Mouse (Mus musculus) liver, adult 2 months (tissue): ENCODE results near the gene Frrs1l. TPM values are rescaled to one million over a fixed set of nuclear protein-coding genes. Genes with fewer than 3 reads are reported as not detected.

Experiments
- DNase-seq: peaks from one replicate; pipeline ENCODE4 v3.0.0-alpha.2; 2011; ENCODE audit warnings: low read depth, low spot score; ENCODE audit errors: extremely low read depth
- H3K27ac ChIP-seq: fragments of 200-500 bp; replicated peaks from 2 replicates; pipeline ENCODE4 v1.5.1; 2012; ENCODE audit warnings: low read depth, mild to moderate bottlenecking, control low read depth, inconsistent platforms, low read length; ENCODE audit not compliant: insufficient read depth
- H3K27me3 ChIP-seq: fragments of 200-500 bp; 2 replicates; pipeline ENCODE4 v1.6.1; 2012; ENCODE audit warnings: mild to moderate bottlenecking, moderate library complexity, low read length, inconsistent platforms; ENCODE audit not compliant: control insufficient read depth, insufficient read depth
- H3K36me3 ChIP-seq: fragments of 200-500 bp; 2 replicates; pipeline ENCODE4 v1.6.1; 2012; ENCODE audit warnings: low read length, inconsistent platforms; ENCODE audit not compliant: control insufficient read depth, insufficient read depth
- H3K4me1 ChIP-seq: fragments of 200-500 bp; 2 replicates; pipeline ENCODE4 v1.6.1; 2011; ENCODE audit warnings: low read length; ENCODE audit not compliant: control insufficient read depth, insufficient read depth
- H3K4me3 ChIP-seq: fragments of 200-500 bp; 2 replicates; pipeline ENCODE4 v1.5.1; 2011; ENCODE audit warnings: low read depth, mild to moderate bottlenecking, control low read depth, low read length, moderate library complexity; ENCODE audit not compliant: insufficient read depth
- H3K79me2 ChIP-seq: fragments of 200-500 bp; 2 replicates; pipeline ENCODE4 v1.6.1; 2012; ENCODE audit warnings: inconsistent platforms, mild to moderate bottlenecking, low read length, moderate library complexity; ENCODE audit not compliant: control insufficient read depth, insufficient read depth
- H3K9ac ChIP-seq: fragments of 200-500 bp; 2 replicates; pipeline ENCODE4 v1.6.1; 2012; ENCODE audit warnings: low read depth, mild to moderate bottlenecking, control low read depth, inconsistent platforms, low read length
- CTCF ChIP-seq: fragments of 200-500 bp; IDR thresholded peaks from 2 replicates; pipeline ENCODE4 v1.5.1; 2011; ENCODE audit warnings: low read depth, low read length, control low read depth
- POLR2A ChIP-seq: fragments of 200-500 bp; IDR thresholded peaks from 2 replicates; pipeline ENCODE4 v1.6.1; 2011; ENCODE audit warnings: low read length, control low read depth; ENCODE audit not compliant: insufficient read depth; ENCODE audit errors: extremely low read depth
- WGBS: fragments of 180-500 bp; shearing (Covaris S2); methylation state at CpG from one replicate; pipeline ENCODE4 v1.1.7; 2018; 5-methylcytosine and 5-hydroxymethylcytosine counted together
- polyA plus RNA-seq: library from polyadenylated mRNA; depleted of rRNA; stranded (reverse); fragments of >200 nt; gene quantifications from 2 replicates; pipeline ENCODE4 v1.2.3, GENCODE M21; 2012; rRNA removed
- total RNA-seq: library from RNA; depleted of rRNA; stranded (reverse); fragments of >200 nt; gene quantifications from 2 replicates; pipeline ENCODE4 v1.2.3, GENCODE M21; 2014; rRNA removed

The Frrs1l gene
- total RNA-seq (under 0.01 TPM in 1 of 2 replicates, not detected in the other), polyA plus RNA-seq (not detected in 2 replicates)

DNA sequence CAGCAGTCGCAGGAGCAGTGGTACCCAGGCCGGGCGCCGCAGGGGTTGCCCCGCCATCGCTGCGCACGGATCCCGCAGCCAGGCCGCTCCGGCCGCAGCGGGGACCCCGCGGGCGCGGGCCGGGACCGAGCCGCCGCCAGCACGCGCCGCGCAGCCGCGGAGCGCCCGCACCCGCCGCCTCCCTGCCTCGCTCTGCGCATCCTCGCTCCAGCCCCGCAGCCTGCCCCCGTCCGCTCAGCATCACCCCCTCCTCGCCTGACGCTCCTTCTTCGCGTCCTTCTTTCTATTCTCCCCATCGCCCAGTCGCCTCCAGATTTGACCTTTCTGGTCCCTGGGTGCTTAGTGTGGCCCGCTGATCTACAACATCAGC lies at the start of gene Frrs1l:
Frrs1l (minus strand) TSS at position 177 of the 370 bp plus-strand sequence.
- no peaks in the 10 kb centered on the region for H3K79me2 ChIP-seq
- no peak for DNase-seq
- H3K9ac ChIP-seq: no peak within 1 kb of the TSS
- WGBS: 2% methylated on average over 44 of the region's 44 CpGs
- H3K36me3 ChIP-seq: no peaks in the 10 kb centered on the region
- no peak within 1 kb of the TSS for H3K27ac ChIP-seq
- TF ChIP-seq POLR2A (no peak), CTCF (no peak)
- H3K4me3 ChIP-seq: no peak within 1 kb of the TSS
- peaks cover 13% of the 10 kb centered on the region for H3K27me3 ChIP-seq
- H3K4me1 ChIP-seq: no peaks in the 10 kb centered on the region

DNA sequence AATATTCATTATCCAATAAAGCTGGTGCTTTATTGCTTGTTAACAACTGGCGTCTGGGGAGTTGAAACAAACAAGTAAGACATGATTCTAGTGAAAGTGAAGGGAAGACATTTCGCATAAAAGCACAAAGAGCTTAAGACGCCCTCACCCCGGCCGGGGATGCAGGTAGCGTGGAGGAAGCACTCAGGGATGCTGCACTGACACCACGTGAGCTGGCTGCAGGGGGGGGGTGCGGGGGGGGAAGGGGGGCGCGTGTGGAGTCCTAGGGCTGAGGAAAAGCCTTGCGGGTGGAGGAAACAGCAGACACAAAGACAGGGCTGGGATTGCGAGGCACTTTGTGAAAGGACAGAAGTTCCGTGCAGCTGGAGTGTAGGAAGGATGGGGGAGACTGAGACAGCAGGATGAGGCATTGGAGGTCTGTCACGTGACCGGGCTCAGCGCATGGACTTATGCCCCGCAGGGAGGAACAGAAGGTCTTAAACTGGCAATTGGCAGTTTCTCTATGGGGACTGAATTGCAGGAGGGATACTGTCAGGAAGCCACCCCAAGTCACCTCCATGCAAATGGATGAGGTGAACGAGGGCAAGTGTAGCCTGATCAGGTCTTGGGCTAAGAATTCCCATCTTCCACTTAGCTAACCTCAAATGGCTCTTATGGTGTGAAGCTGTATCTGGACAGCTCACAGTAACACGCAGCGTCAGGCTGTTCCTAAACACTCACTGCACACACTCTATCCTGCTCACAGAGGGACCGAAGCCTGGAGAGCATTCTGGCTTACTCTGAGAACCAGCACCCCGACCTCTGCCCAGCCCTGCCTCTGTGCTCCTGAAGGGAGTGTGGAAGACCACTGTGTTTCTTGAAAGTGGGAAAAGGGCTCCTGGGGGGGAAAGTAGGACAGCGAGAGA lies 49.2 kb upstream of the Frrs1l start:
- 39% methylated on average over 21 of the region's 23 CpGs for WGBS
- no peaks in the 10 kb centered on the region for H3K27me3 ChIP-seq
- DNase-seq: no peak
- no peak overlapping the region for H3K27ac ChIP-seq
- H3K4me3 ChIP-seq: no peak overlapping the region
- H3K9ac ChIP-seq: no peak overlapping the region
- no peaks in the 10 kb centered on the region for H3K36me3 ChIP-seq
- TF ChIP-seq POLR2A: no peak
- no peak for TF ChIP-seq CTCF
- no peaks in the 10 kb centered on the region for H3K79me2 ChIP-seq
- no peaks in the 10 kb centered on the region for H3K4me1 ChIP-seq

DNA sequence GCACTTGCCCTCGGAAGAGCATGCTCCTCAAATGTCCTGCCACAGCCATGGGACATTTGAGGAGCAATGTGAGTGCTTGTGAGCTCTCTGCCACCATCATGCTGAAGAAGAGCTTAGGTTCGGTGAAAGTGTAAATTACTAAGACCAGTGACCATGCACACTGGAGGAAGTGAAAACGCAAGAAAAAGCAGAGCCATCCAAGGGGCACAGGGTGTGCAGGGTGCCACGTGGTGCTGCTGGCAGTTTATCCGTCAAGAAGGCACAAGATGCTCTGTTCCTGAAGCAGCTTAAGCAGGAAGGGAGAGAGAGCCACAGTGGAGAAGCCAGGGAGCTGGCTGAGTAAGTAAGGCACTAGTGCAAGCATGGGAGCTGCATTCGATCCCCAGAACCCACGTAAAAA lies 47.4 kb upstream of the Frrs1l start:
- no peak for TF ChIP-seq CTCF
- TF ChIP-seq POLR2A: no peak
- Histone ChIP-seq H3K27ac (no peak overlapping the region), H3K9ac (no peak overlapping the region), H3K4me3 (no peak overlapping the region), H3K79me2 (no peaks in the 10 kb centered on the region), H3K36me3 (no peaks in the 10 kb centered on the region), H3K4me1 (no peaks in the 10 kb centered on the region), H3K27me3 (no peaks in the 10 kb centered on the region)
- WGBS: 77% methylated on average over 7 of the region's 7 CpGs
- DNase-seq: no peak

DNA sequence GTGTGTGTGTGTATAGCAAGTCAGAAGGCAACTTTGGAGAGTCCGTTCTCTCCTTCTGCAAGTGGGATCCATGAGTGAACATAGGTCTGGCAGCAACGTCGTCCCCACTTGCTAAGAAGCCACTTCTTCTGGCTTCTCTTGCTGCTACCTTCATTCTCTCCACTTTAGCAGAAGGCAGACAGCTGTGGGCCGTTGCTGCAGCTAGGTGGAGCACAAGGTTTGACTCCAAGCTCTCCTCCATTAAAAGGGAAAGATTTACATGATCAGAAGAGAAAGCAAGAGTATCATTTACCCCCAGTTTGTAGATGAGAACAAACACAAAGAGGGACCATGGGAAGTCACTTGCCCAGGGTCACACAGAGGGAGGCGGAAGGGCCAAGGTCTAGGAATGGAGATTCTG lies 44.0 kb upstream of the Frrs1l start:
- TF ChIP-seq POLR2A: no peak
- TF ChIP-seq CTCF: peak; percentile 42
- no peak overlapping the region for H3K9ac ChIP-seq
- WGBS: 72% methylated on average over 5 of the region's 5 CpGs

DNA sequence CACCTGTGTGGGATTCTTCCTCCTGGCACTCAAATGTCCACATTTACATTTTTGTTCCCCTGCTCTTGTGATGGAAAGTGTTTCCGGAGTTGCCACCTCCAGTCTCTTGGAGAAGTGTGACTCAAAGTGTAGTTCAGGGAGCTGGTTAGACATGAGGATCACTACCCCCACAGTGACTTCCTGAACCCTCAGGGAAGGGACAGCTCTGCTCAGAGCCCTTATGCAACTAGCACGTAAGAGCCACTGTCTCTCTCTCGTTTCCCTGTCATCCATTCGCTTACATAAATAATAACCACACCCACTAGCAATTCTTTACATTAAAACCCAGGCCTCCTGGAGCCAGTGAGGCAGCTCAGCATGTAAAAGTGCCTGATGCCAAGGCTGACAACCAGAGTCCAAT lies 41.2 kb upstream of the Frrs1l start:
- H3K79me2 ChIP-seq: no peaks in the 10 kb centered on the region
- no peak overlapping the region for H3K27ac ChIP-seq
- H3K9ac ChIP-seq: no peak overlapping the region
- no peaks in the 10 kb centered on the region for H3K36me3 ChIP-seq
- no peaks in the 10 kb centered on the region for H3K27me3 ChIP-seq
- H3K4me3 ChIP-seq: no peak overlapping the region
- TF ChIP-seq POLR2A: no peak
- TF ChIP-seq CTCF: no peak
- WGBS: 76% methylated on average over 4 of the region's 4 CpGs
- no peaks in the 10 kb centered on the region for H3K4me1 ChIP-seq
- no peak for DNase-seq

More for the DNA sequence above, 44.0 kb upstream of the Frrs1l start:
- Histone ChIP-seq H3K36me3 (no peaks in the 10 kb centered on the region), H3K4me3 (no peak overlapping the region), H3K27me3 (no peaks in the 10 kb centered on the region), H3K79me2 (no peaks in the 10 kb centered on the region), H3K4me1 (no peaks in the 10 kb centered on the region), H3K27ac (no peak overlapping the region)
- DNase-seq: peak; percentile 24

DNA sequence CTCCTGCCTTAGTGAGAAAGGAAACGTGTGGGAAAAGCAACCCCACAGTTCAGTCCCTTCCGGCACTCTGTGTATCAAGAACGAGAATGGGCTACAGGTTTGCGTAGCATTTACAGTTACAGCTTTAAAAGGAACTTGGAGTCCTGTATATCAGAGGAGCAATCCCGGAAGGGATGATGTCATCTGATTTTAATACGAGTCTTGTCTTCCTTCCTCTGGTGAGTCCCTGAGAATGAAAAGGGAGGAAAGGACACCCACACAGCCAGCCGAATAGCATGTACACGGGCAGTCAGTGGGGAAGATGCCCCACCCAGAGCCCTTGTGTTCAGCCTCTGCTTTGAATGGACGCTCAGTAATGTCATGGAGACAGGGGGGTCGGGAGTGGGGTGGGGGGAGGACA lies 37.8 kb upstream of the Frrs1l start:
- H3K4me3 ChIP-seq: no peak overlapping the region

More for the DNA sequence above, 37.8 kb upstream of the Frrs1l start:
- no peaks in the 10 kb centered on the region for H3K36me3 ChIP-seq
- no peak for DNase-seq
- no peaks in the 10 kb centered on the region for H3K79me2 ChIP-seq
- no peaks in the 10 kb centered on the region for H3K4me1 ChIP-seq
- TF ChIP-seq CTCF (no peak), POLR2A (no peak)
- 65% methylated on average over 10 of the region's 10 CpGs for WGBS
- no peaks in the 10 kb centered on the region for H3K27me3 ChIP-seq
- H3K9ac ChIP-seq: no peak overlapping the region
- H3K27ac ChIP-seq: no peak overlapping the region
